Mouse (Mus musculus): ENCODE results near the gene Vat1l. TPM values are rescaled to one million over a fixed set of nuclear protein-coding genes. Genes with fewer than 3 reads are reported as not detected.
A peak's percentile ranks its signal among the peaks of the same experiment; 100 is the strongest.

Gene Vat1l
- polyA plus RNA-seq, 1 experiment from 2014 or later: 0.11 TPM

GRCm38 (mm10) chr8:114294889-114295748 is 89.7 kb downstream of the Vat1l start:
- Histone ChIP-seq H3K36me3 (ENCODE audit: insufficient read depth) (no peaks in the 10 kb centered on the region), H3K4me2 (0 out of 2 replicates have a peak overlapping the region, but pooled peaks have one; percentile 1), H3K4me1 (ENCODE audit: insufficient read depth) (no peaks in the 10 kb centered on the region), H3K27me3 (ENCODE audit: insufficient read depth, low read length) (no peaks in the 10 kb centered on the region), H3K9ac (no peak overlapping the region), H3K9me3 (ENCODE audit: low read depth, low read length) (no peaks in the 10 kb centered on the region), H3K4me3 (ENCODE audit: low read depth, low read length) (no peak overlapping the region), H3K27ac (ENCODE audit: low read depth) (peak overlapping the region; percentile 42; the same call in 1 of the 2 replicates)
- ATAC-seq (ENCODE audit: insufficient read depth): peak; percentile 84
- DNase-seq: peak; percentile 76
- TF ChIP-seq CTCF (IDR thresholded peaks at IDR 0.05; ENCODE audit: low read depth): no peak
- 42% methylated on average over 11 of the region's 11 CpGs for WGBS

- no peak overlapping the region for H3K9ac ChIP-seq
- H3K4me1 ChIP-seq (ENCODE audit: insufficient read depth): no peaks in the 10 kb centered on the region
- no peaks in the 10 kb centered on the region for H3K27me3 ChIP-seq (ENCODE audit: insufficient read depth, low read length)
- H3K27ac ChIP-seq (ENCODE audit: low read depth): peak overlapping the region; percentile 42; the same call in 1 of the 2 replicates
- WGBS: 66% methylated on average over 3 of the region's 3 CpGs
- H3K4me2 ChIP-seq: no peak overlapping the region
- H3K9me3 ChIP-seq (ENCODE audit: low read depth, low read length): no peaks in the 10 kb centered on the region
- TF ChIP-seq CTCF (IDR thresholded peaks at IDR 0.05; ENCODE audit: low read depth): no peak
- no peak overlapping the region for H3K4me3 ChIP-seq (ENCODE audit: low read depth, low read length)
- ATAC-seq (ENCODE audit: insufficient read depth) (peak; percentile 15; the same call in 1 of the 2 replicates), DNase-seq (no peak)
- H3K36me3 ChIP-seq (ENCODE audit: insufficient read depth): no peaks in the 10 kb centered on the region
Measured at GRCm38 (mm10) chr8:114295749-114296067, 90.3 kb downstream of the Vat1l start.

GRCm38 (mm10) chr8:114298253-114298652 is 92.8 kb downstream of the Vat1l start:
- Histone ChIP-seq H3K27ac (ENCODE audit: low read depth) (no peak overlapping the region), H3K9ac (no peak overlapping the region), H3K27me3 (ENCODE audit: insufficient read depth, low read length) (no peaks in the 10 kb centered on the region), H3K4me2 (no peak overlapping the region), H3K36me3 (ENCODE audit: insufficient read depth) (no peaks in the 10 kb centered on the region), H3K4me3 (ENCODE audit: low read depth, low read length) (no peak overlapping the region), H3K9me3 (ENCODE audit: low read depth, low read length) (no peaks in the 10 kb centered on the region), H3K4me1 (ENCODE audit: insufficient read depth) (no peaks in the 10 kb centered on the region)
- ATAC-seq (ENCODE audit: insufficient read depth) (no peak), DNase-seq (no peak)
- no peak for TF ChIP-seq CTCF (IDR thresholded peaks at IDR 0.05; ENCODE audit: low read depth)
- 60% methylated on average over 2 of the region's 2 CpGs for whole genome bisulfite sequencing

GRCm38 (mm10) chr8:114300072-114300471 is 94.7 kb downstream of the Vat1l start:
- WGBS: 57% methylated on average over 7 of the region's 7 CpGs
- Histone ChIP-seq H3K27ac (ENCODE audit: low read depth) (no peak overlapping the region), H3K4me1 (ENCODE audit: insufficient read depth) (no peaks in the 10 kb centered on the region), H3K4me2 (no peak overlapping the region), H3K4me3 (ENCODE audit: low read depth, low read length) (no peak overlapping the region), H3K27me3 (ENCODE audit: insufficient read depth, low read length) (no peaks in the 10 kb centered on the region), H3K9ac (no peak overlapping the region), H3K36me3 (ENCODE audit: insufficient read depth) (no peaks in the 10 kb centered on the region), H3K9me3 (ENCODE audit: low read depth, low read length) (no peaks in the 10 kb centered on the region)
- DNase-seq (peak; percentile 5), ATAC-seq (ENCODE audit: insufficient read depth) (no peak)
- TF ChIP-seq CTCF (IDR thresholded peaks at IDR 0.05; ENCODE audit: low read depth): no peak

- Histone ChIP-seq H3K36me3 (ENCODE audit: insufficient read depth) (no peaks in the 10 kb centered on the region), H3K9me3 (ENCODE audit: low read depth, low read length) (no peaks in the 10 kb centered on the region), H3K4me2 (no peak overlapping the region), H3K9ac (no peak overlapping the region), H3K27me3 (ENCODE audit: insufficient read depth, low read length) (no peaks in the 10 kb centered on the region), H3K27ac (ENCODE audit: low read depth) (no peak overlapping the region), H3K4me1 (ENCODE audit: insufficient read depth) (no peaks in the 10 kb centered on the region), H3K4me3 (ENCODE audit: low read depth, low read length) (no peak overlapping the region)
- ATAC-seq (ENCODE audit: insufficient read depth) (no peak), DNase-seq (peak; percentile 34)
- no peak for TF ChIP-seq CTCF (IDR thresholded peaks at IDR 0.05; ENCODE audit: low read depth)
- WGBS: 49% methylated on average over 5 of the region's 5 CpGs
Measured at GRCm38 (mm10) chr8:114306296-114306695, 100.9 kb downstream of the Vat1l start.

DNA sequence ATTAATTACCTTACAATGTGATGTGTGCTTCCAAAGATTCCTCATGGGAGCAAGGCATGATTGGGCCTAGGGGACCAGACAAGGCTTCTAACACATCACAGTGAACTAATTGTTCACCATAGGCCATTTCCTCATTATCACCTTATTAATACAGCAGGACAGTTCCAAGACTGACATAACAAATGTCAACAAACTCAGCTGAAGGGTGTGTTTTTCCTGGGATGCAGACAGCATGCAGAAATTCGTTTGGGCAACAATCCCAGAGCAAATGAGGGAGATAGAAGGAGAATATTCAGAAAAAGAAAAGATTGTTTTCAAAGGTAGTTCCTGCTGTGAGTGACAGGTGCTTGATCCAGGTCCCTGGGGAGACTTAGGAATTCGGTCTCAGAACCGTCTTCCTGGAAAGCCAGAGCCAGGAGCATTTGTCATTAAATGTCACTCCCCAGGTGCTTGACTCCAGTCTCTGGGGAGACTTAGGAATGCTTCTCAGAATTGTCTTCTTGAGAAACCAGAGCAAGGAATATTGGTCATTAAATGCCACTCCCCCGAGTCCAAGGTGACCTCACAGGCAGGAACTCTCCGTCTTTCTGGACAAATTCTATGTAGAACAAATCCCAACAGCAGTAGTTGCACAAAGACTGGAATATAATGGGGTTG is 109.4 kb downstream of the Vat1l start:
- ATAC-seq (ENCODE audit: insufficient read depth) (no peak), DNase-seq (no peak)
- H3K27ac ChIP-seq (ENCODE audit: low read depth): no peak overlapping the region
- no peaks in the 10 kb centered on the region for H3K9me3 ChIP-seq (ENCODE audit: low read depth, low read length)
- H3K4me2 ChIP-seq: no peak overlapping the region
- no peaks in the 10 kb centered on the region for H3K4me1 ChIP-seq (ENCODE audit: insufficient read depth)
- H3K4me3 ChIP-seq (ENCODE audit: low read depth, low read length): no peak overlapping the region
- no peaks in the 10 kb centered on the region for H3K27me3 ChIP-seq (ENCODE audit: insufficient read depth, low read length)
- 28% methylated on average over 5 of the region's 5 CpGs for WGBS
- no peaks in the 10 kb centered on the region for H3K36me3 ChIP-seq (ENCODE audit: insufficient read depth)
- TF ChIP-seq CTCF (IDR thresholded peaks at IDR 0.05; ENCODE audit: low read depth): no peak
- no peak overlapping the region for H3K9ac ChIP-seq

GRCm38 (mm10) chr8:114318161-114318560 is 112.7 kb downstream of the Vat1l start:
- no peaks in the 10 kb centered on the region for H3K4me1 ChIP-seq (ENCODE audit: insufficient read depth)
- no peak for ATAC-seq (ENCODE audit: insufficient read depth)
- WGBS: 64% methylated on average over 4 of the region's 4 CpGs

More at GRCm38 (mm10) chr8:114318161-114318560, 112.7 kb downstream of the Vat1l start:
- H3K27me3 ChIP-seq (ENCODE audit: insufficient read depth, low read length): no peaks in the 10 kb centered on the region
- H3K36me3 ChIP-seq (ENCODE audit: insufficient read depth): no peaks in the 10 kb centered on the region
- no peak for DNase-seq
- no peak overlapping the region for H3K27ac ChIP-seq (ENCODE audit: low read depth)
- TF ChIP-seq CTCF (IDR thresholded peaks at IDR 0.05; ENCODE audit: low read depth): no peak
- no peak overlapping the region for H3K9ac ChIP-seq
- H3K9me3 ChIP-seq (ENCODE audit: low read depth, low read length): no peaks in the 10 kb centered on the region
- no peak overlapping the region for H3K4me3 ChIP-seq (ENCODE audit: low read depth, low read length)
- no peak overlapping the region for H3K4me2 ChIP-seq

Data from lung, embryonic 14.5 days (tissue).